Mouse (Mus musculus): ENCODE measurements around the gene Ly6g6f. TPM values are rescaled to one million over a fixed set of nuclear protein-coding genes. Genes with fewer than 3 reads are reported as not detected.

Gene Ly6g6f
- total and polyA plus RNA-seq, 3 experiments: 0.88 to 3.0 TPM; not detected in 1

DNA sequence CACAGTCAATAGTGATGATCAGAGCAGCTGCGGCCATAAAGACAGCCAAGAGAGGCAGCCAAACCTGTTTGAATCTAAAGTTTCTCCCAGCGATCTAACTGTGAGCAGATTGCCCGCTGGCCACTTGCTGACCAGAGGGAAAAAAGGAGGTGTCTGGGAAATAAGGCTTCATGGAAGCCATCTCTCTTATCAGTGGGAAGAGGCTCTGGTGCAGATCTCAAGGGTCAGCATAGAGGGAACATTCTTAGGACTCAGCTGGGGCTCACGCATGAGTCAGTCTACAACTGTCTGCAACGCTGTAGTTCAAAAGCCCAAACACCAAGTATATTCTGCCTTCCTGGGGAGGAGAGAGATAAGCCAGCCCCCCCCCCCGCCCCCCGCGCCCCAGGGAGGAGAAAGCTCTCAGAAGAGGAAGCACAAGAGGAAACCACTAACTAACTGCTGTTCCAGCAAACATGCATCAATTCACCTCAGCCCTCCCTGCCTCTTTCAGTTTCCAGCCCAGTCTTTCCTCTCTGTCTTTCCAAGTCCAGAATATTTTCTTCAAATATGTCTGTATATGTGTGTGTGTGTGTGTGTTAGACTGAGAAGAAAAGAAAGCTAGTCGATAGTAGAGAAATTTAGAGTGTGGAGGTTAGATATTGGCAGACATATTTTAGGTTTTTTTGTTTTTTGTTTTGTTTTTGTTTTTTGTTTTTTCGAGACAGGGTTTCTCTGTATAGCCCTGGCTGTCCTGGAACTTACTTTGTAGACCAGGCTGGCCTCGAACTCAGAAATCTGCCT lies 37.1 kb downstream of the Ly6g6f start (continued):
- TF ChIP-seq USF2 (IDR thresholded peaks at IDR 0.05; ENCODE audit: borderline replicate concordance in 1 of 2, insufficient read depth in 1 of 2, low read depth in 1 of 2, low read length in 2 of 2) (no peak), SMC3 (IDR thresholded peaks at IDR 0.05; ENCODE audit: low read depth, low read length) (no peak), ETS1 (IDR thresholded peaks at IDR 0.05; ENCODE audit: low read depth, low read length) (peak; percentile 90), CHD2 (IDR thresholded peaks at IDR 0.05; ENCODE audit: low read length) (no peak)

- DNase-seq (ENCODE audit: low read depth, low spot score): peak; percentile 81
- Histone ChIP-seq H3K9me3 (replicated peaks; ENCODE audit: insufficient read depth, low read length) (no peaks in the 10 kb centered on the region), H3K9ac (ENCODE audit: control insufficient read depth, low read depth, low read length, poor library complexity, severe bottlenecking) (peak overlapping the region; percentile 66), H3K27me3 (ENCODE audit: control insufficient read depth in 1 of 2, insufficient read depth in 2 of 2, low read length in 2 of 2) (no peaks in the 10 kb centered on the region), H3K27ac (ENCODE audit: control insufficient read depth, low read depth, low read length) (peak overlapping the region; percentile 98), H3K4me1 (ENCODE audit: control insufficient read depth in 1 of 2, insufficient read depth in 2 of 2, low read length in 2 of 2) (peaks cover 7 to 47% of the 10 kb centered on the region in 2 experiments), H3K4me3 (ENCODE audit: control insufficient read depth in 1 of 2, insufficient read depth in 1 of 2, low read depth in 2 of 2, low read length in 2 of 2) (peak overlapping the region; percentile 48 to 52), H3K36me3 (ENCODE audit: control insufficient read depth in 1 of 2, insufficient read depth in 2 of 2, low read length in 2 of 2) (peaks cover 0 to 33% of the 10 kb centered on the region in 2 experiments; a peak in 3 of 4 replicates), H3K79me2 (ENCODE audit: control insufficient read depth, insufficient read depth, low read length, poor library complexity) (peaks cover 26% of the 10 kb centered on the region)
- TF ChIP-seq TBP (IDR thresholded peaks at IDR 0.05; ENCODE audit: low read depth, low read length) (peak; percentile 85), MYC (IDR thresholded peaks at IDR 0.05; ENCODE audit: low read depth, low read length) (peak; percentile 15; the same call in 1 of the 2 replicates), ELF1 (IDR thresholded peaks at IDR 0.05; ENCODE audit: low read depth, low read length) (peak; percentile 50; the same call in 1 of the 2 replicates), UBTF (IDR thresholded peaks at IDR 0.05; ENCODE audit: borderline replicate concordance, insufficient read depth, low read depth, low read length) (no peak), TAL1 (IDR thresholded peaks at IDR 0.05; ENCODE audit: low read length) (no peak; the same call in 1 of the 2 replicates), ETS1 (IDR thresholded peaks at IDR 0.05; ENCODE audit: low read depth, low read length) (peak; percentile 83), USF2 (IDR thresholded peaks at IDR 0.05; ENCODE audit: borderline replicate concordance in 1 of 2, insufficient read depth in 1 of 2, low read depth in 1 of 2, low read length in 2 of 2) (no peak), SIN3A (IDR thresholded peaks at IDR 0.05; ENCODE audit: low read length) (peak; percentile 20; the same call in 1 of the 2 replicates), EP300 (IDR thresholded peaks at IDR 0.05; ENCODE audit: low read depth in 1 of 2, low read length in 2 of 2) (peak; percentile 69 to 75), ZNF384 (IDR thresholded peaks at IDR 0.05; ENCODE audit: low read depth, low read length) (peak; percentile 98), GATA1 (IDR thresholded peaks at IDR 0.05; ENCODE audit: low read depth, low read length) (peak; percentile 89), POLR2AphosphoS2 (IDR thresholded peaks at IDR 0.05; ENCODE audit: low read length) (no peak), BHLHE40 (IDR thresholded peaks at IDR 0.05; ENCODE audit: borderline replicate concordance, low read depth, low read length) (peak; percentile 13; the same call in 1 of the 2 replicates), HCFC1 (IDR thresholded peaks at IDR 0.05; ENCODE audit: low read depth, low read length) (0 out of 2 replicates have a peak, but pooled peaks have one; percentile 14), RCOR1 (IDR thresholded peaks at IDR 0.05; ENCODE audit: low read depth, low read length) (peak; percentile 69), MYB (IDR thresholded peaks at IDR 0.05; ENCODE audit: low read depth, low read length) (no peak), CTCF (IDR thresholded peaks at IDR 0.05 in 2 of 3, conservative IDR thresholded peaks at IDR 0.05 in 1 of 3; ENCODE audit: control insufficient read depth in 1 of 3, insufficient read depth in 1 of 3, low read depth in 2 of 3, low read length in 3 of 3, poor library complexity in 1 of 3, severe bottlenecking in 1 of 3) (no peak)
These were observed 37.7 kb downstream of the Ly6g6f start for GRCm38 (mm10) chr17:35047688-35048087.
